Mouse (Mus musculus): ENCODE measurements at regions not wholly inside any gene's neighbourhood (a gene's known extent, or its start where the extent isn't known, plus 50 kb on each side); places are given as distances from the start of the nearest gene placed in this dataset.

GRCm38 (mm10) chr8:92058953-92059352, 257.1 kb upstream of the Irx3 start:
- Histone ChIP-seq H3K27ac (ENCODE audit: low read depth, low read length) (no peak overlapping the region), H3K27me3 (ENCODE audit: insufficient read depth, low read length) (peaks cover 67% of the 10 kb centered on the region), H3K36me3 (ENCODE audit: insufficient read depth) (no peaks in the 10 kb centered on the region), H3K4me1 (ENCODE audit: insufficient read depth) (no peaks in the 10 kb centered on the region), H3K4me3 (ENCODE audit: low read depth, low read length) (no peak overlapping the region), H3K9me3 (ENCODE audit: low read length) (no peaks in the 10 kb centered on the region), H3K4me2 (ENCODE audit: low read depth) (no peak overlapping the region), H3K9ac (no peak overlapping the region)
- TF ChIP-seq CTCF (IDR thresholded peaks at IDR 0.05; ENCODE audit: low read depth), result no peak
- DNase-seq, result no peak
- 42% methylated on average over 10 of the region's 10 CpGs for WGBS
- no peak for ATAC-seq

- no peak overlapping the region for H3K27ac ChIP-seq (ENCODE audit: low read depth, low read length)
- H3K27me3 ChIP-seq (ENCODE audit: insufficient read depth, low read length), result peaks cover 56% of the 10 kb centered on the region
- WGBS, result 35% methylated on average over 8 of the region's 8 CpGs
- TF ChIP-seq CTCF (IDR thresholded peaks at IDR 0.05; ENCODE audit: low read depth), result no peak
- no peaks in the 10 kb centered on the region for H3K4me1 ChIP-seq (ENCODE audit: insufficient read depth)
- DNase-seq (no peak), ATAC-seq (no peak)
- H3K9me3 ChIP-seq (ENCODE audit: low read length), result no peaks in the 10 kb centered on the region
- no peak overlapping the region for H3K9ac ChIP-seq
- H3K4me2 ChIP-seq (ENCODE audit: low read depth), result no peak overlapping the region
- H3K36me3 ChIP-seq (ENCODE audit: insufficient read depth), result no peaks in the 10 kb centered on the region
- no peak overlapping the region for H3K4me3 ChIP-seq (ENCODE audit: low read depth, low read length)
Measured at GRCm38 (mm10) chr8:92057857-92058256, 256.0 kb upstream of the Irx3 start.

GRCm38 (mm10) chr8:92055590-92055989, 253.7 kb upstream of the Irx3 start:
- H3K9me3 ChIP-seq (ENCODE audit: low read length), result no peaks in the 10 kb centered on the region
- no peak overlapping the region for H3K27ac ChIP-seq (ENCODE audit: low read depth, low read length)
- H3K36me3 ChIP-seq (ENCODE audit: insufficient read depth), result no peaks in the 10 kb centered on the region
- no peak for DNase-seq
- H3K27me3 ChIP-seq (ENCODE audit: insufficient read depth, low read length), result peaks cover 38% of the 10 kb centered on the region
- ATAC-seq, result no peak
- WGBS, result 83% methylated on average over 4 of the region's 4 CpGs
- H3K4me2 ChIP-seq (ENCODE audit: low read depth), result no peak overlapping the region
- H3K4me1 ChIP-seq (ENCODE audit: insufficient read depth), result no peaks in the 10 kb centered on the region
- TF ChIP-seq CTCF (IDR thresholded peaks at IDR 0.05; ENCODE audit: low read depth), result no peak
- no peak overlapping the region for H3K9ac ChIP-seq
- no peak overlapping the region for H3K4me3 ChIP-seq (ENCODE audit: low read depth, low read length)

- no peaks in the 10 kb centered on the region for H3K9me3 ChIP-seq (ENCODE audit: low read length)
- no peak for DNase-seq
- H3K4me3 ChIP-seq (ENCODE audit: low read depth, low read length), result no peak overlapping the region
- no peak overlapping the region for H3K9ac ChIP-seq
- no peak for TF ChIP-seq CTCF (IDR thresholded peaks at IDR 0.05; ENCODE audit: low read depth)
- 86% methylated on average over 3 of the region's 3 CpGs for WGBS
- H3K4me1 ChIP-seq (ENCODE audit: insufficient read depth), result no peaks in the 10 kb centered on the region
- ATAC-seq, result no peak
- no peaks in the 10 kb centered on the region for H3K27me3 ChIP-seq (ENCODE audit: insufficient read depth, low read length)
- H3K27ac ChIP-seq (ENCODE audit: low read depth, low read length), result no peak overlapping the region
- no peaks in the 10 kb centered on the region for H3K36me3 ChIP-seq (ENCODE audit: insufficient read depth)
- no peak overlapping the region for H3K4me2 ChIP-seq (ENCODE audit: low read depth)
Measured at GRCm38 (mm10) chr8:92044695-92045094, 242.8 kb upstream of the Irx3 start.

- Histone ChIP-seq H3K27ac (ENCODE audit: low read depth, low read length) (no peak overlapping the region), H3K9me3 (ENCODE audit: low read length) (no peaks in the 10 kb centered on the region), H3K4me2 (ENCODE audit: low read depth) (no peak overlapping the region), H3K36me3 (ENCODE audit: insufficient read depth) (no peaks in the 10 kb centered on the region), H3K27me3 (ENCODE audit: insufficient read depth, low read length) (no peaks in the 10 kb centered on the region), H3K4me1 (ENCODE audit: insufficient read depth) (no peaks in the 10 kb centered on the region), H3K9ac (no peak overlapping the region), H3K4me3 (ENCODE audit: low read depth, low read length) (no peak overlapping the region)
- DNase-seq, result no peak
- no peak for ATAC-seq
- WGBS, result 2% methylated on average over 6 of the region's 6 CpGs
- TF ChIP-seq CTCF (IDR thresholded peaks at IDR 0.05; ENCODE audit: low read depth), result no peak
Measured at GRCm38 (mm10) chr8:92042951-92043350, 241.1 kb upstream of the Irx3 start.

- WGBS, result 19% methylated on average over 9 of the region's 9 CpGs
- no peak overlapping the region for H3K4me3 ChIP-seq (ENCODE audit: low read depth, low read length)
- no peak overlapping the region for H3K9ac ChIP-seq
- TF ChIP-seq CTCF (IDR thresholded peaks at IDR 0.05; ENCODE audit: low read depth), result no peak
- peak; percentile 45 for DNase-seq
- no peak overlapping the region for H3K27ac ChIP-seq (ENCODE audit: low read depth, low read length)
- no peak for ATAC-seq
- peaks cover 17% of the 10 kb centered on the region for H3K27me3 ChIP-seq (ENCODE audit: insufficient read depth, low read length)
- H3K4me2 ChIP-seq (ENCODE audit: low read depth), result no peak overlapping the region
- no peaks in the 10 kb centered on the region for H3K9me3 ChIP-seq (ENCODE audit: low read length)
- H3K36me3 ChIP-seq (ENCODE audit: insufficient read depth), result no peaks in the 10 kb centered on the region
- H3K4me1 ChIP-seq (ENCODE audit: insufficient read depth), result no peaks in the 10 kb centered on the region
Measured at GRCm38 (mm10) chr8:92029954-92030353, 228.1 kb upstream of the Irx3 start.

- Histone ChIP-seq H3K27ac (ENCODE audit: low read depth, low read length) (no peak overlapping the region), H3K4me2 (ENCODE audit: low read depth) (0 out of 2 replicates have a peak overlapping the region, but pooled peaks have one; percentile 5), H3K9me3 (ENCODE audit: low read length) (no peaks in the 10 kb centered on the region), H3K4me1 (ENCODE audit: insufficient read depth) (no peaks in the 10 kb centered on the region), H3K4me3 (ENCODE audit: low read depth, low read length) (no peak overlapping the region), H3K9ac (no peak overlapping the region), H3K27me3 (ENCODE audit: insufficient read depth, low read length) (peaks cover 20% of the 10 kb centered on the region), H3K36me3 (ENCODE audit: insufficient read depth) (no peaks in the 10 kb centered on the region)
- ATAC-seq (no peak), DNase-seq (no peak)
- no peak for TF ChIP-seq CTCF (IDR thresholded peaks at IDR 0.05; ENCODE audit: low read depth)
- WGBS, result 25% methylated on average over 6 of the region's 6 CpGs
Measured at GRCm38 (mm10) chr8:92029516-92029915, 227.6 kb upstream of the Irx3 start.

- ATAC-seq (no peak), DNase-seq (no peak)
- no peaks in the 10 kb centered on the region for H3K9me3 ChIP-seq (ENCODE audit: low read length)
- H3K27ac ChIP-seq (ENCODE audit: low read depth, low read length), result no peak overlapping the region
- H3K27me3 ChIP-seq (ENCODE audit: insufficient read depth, low read length), result peaks cover 20% of the 10 kb centered on the region
- H3K4me2 ChIP-seq (ENCODE audit: low read depth), result no peak overlapping the region
- no peak overlapping the region for H3K9ac ChIP-seq
- H3K36me3 ChIP-seq (ENCODE audit: insufficient read depth), result no peaks in the 10 kb centered on the region
- 24% methylated on average over 6 of the region's 6 CpGs for WGBS
- no peak for TF ChIP-seq CTCF (IDR thresholded peaks at IDR 0.05; ENCODE audit: low read depth)
- no peak overlapping the region for H3K4me3 ChIP-seq (ENCODE audit: low read depth, low read length)
- no peaks in the 10 kb centered on the region for H3K4me1 ChIP-seq (ENCODE audit: insufficient read depth)
Measured at GRCm38 (mm10) chr8:92028308-92028707, 226.4 kb upstream of the Irx3 start.
